Mouse (Mus musculus): Measurements from ENCODE around the gene 1700029I15Rik.

The 1700029I15Rik gene

DNA sequence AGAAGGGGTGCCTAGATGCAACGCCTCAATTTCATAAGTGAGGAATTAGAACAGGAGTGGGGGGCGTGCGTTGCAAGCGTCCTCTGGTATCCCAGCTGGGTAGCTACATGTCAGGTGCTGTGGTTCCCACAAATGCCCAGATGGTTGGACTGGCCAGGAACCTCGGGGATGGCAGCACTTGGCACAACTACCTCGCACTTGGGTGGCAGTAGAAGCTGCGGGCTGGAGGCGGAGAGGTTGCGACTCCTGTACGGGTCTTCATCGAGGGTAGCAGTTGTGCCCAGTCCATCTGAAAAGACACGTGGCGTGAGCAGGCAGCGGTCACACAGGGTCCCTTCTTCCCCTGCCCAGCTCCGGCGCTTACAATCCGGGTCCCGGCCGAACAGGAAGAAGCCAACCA, 12.0 kb upstream of the 1700029I15Rik start:
- no peak for TF ChIP-seq GATA4 (IDR thresholded peaks at IDR 0.05; ENCODE audit: insufficient replicate concordance, low read length)

DNA sequence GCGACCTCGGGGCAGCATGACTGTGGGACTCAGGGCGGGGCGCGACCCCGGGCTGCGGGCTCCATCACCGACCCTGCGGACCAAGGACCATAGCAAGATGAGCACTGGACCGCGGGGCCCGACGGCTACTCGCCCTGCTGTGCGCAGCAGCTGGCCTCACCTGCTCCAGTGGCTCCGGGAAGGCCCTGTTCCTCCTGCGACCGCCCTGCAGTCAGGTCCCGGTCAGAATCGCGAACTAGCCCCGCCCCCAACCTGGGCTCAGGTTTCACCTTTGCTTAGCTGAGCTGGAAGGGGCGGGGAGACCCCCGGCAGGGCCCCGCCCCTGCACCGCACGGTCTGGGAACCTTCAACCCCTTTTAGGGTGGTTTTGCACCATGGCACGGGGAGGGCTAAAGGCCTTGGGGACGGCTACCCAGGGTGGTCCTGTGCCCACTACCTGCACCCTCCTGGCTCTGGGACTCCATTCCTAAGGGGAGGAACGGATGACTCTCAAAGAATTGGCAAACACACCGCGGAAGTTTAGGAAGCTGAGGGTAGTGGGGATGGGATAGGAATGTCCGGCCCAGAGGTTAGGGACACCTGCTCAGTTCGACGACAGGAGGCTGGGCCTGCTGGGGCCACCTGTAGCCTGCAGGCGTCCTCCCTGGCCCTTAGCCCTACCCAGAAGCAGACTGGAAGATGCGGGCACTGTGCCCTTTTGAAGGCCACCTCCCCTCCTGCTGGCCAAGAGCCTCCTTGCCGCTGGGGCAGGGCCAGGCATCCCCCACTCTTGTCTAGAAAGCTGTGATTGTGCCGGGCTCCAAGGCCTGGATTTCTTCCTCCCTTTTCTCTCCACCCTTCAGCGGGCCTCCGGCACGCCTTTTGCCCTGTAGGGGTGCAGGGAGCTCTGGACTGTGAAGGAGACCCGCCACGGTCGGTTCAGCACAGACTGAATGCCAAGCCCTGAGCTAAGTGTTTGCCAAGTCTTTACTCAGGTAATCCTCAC, 11.2 kb upstream of the 1700029I15Rik start:
- TF ChIP-seq GATA4 (IDR thresholded peaks at IDR 0.05; ENCODE audit: insufficient replicate concordance, low read length): no peak

DNA sequence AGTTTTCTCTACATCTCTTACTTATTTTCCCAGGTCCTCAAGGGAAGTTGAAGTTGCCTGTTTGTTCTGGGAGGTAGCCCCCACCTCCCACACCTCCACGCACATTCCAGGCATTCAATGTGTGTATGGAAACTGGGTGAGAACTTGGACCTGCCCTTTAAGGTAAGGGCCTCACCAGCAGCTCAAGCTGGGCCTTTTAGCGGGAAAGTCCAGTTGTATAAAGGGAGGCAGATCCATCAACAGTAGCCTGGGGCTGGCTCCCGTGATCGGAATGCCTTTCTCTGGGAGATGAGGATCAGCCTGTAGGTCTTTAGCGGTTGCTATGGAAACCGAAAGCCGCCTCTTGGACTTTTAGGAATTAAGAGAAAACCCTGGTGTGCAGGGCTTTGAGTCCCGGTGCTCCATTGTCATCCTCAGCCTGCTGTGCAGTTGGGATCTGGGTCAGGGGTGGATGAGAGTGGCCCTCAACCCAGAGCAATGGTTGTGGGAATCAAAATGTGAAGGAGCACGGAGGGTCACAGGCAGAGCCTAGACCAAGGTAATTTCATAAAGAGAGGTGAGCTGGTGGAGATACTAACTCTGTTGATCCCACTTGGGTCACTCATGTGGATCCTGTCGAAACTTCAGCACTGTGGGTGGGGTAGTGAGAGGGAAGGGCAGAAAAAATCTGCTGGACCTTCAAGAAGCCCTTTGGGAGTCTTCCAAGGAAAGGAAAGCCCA, 10.2 kb upstream of the 1700029I15Rik start:
- TF ChIP-seq GATA4 (IDR thresholded peaks at IDR 0.05; ENCODE audit: insufficient replicate concordance, low read length): no peak

DNA sequence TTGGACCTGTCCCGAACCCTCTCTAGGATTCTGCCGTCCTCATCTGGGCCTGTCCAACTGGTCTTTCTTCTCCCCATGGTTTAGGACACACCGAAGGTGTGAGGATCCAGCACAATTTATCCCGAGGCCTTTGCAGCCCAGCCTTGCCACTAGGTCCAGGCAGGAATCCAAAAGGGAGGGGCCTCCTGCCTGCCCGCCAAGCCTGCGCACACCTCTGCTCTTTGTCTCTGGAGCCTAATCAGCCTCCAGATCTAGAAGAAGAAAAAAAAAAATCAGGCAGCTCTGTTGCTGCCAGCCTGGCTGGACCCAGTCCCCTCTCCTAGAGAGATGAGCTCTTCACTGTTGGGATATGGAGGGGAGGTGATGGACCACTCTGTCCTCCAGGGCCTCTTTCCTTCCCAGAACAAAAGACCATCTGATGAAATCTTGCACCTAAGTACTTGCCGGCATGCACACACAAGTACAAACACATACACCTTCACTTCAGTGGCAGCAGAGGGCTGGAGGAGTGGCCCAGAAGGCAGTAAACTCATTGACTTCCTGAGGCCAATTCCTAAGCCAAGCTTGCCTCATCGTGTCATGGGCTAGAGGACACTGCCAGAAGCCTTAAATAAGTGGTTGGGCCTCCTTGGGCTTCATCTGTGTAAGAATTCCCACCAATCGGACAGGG, 9.4 kb upstream of the 1700029I15Rik start:
- peak; percentile 47; the same call in 1 of the 2 replicates for TF ChIP-seq GATA4 (IDR thresholded peaks at IDR 0.05; ENCODE audit: insufficient replicate concordance, low read length)

DNA sequence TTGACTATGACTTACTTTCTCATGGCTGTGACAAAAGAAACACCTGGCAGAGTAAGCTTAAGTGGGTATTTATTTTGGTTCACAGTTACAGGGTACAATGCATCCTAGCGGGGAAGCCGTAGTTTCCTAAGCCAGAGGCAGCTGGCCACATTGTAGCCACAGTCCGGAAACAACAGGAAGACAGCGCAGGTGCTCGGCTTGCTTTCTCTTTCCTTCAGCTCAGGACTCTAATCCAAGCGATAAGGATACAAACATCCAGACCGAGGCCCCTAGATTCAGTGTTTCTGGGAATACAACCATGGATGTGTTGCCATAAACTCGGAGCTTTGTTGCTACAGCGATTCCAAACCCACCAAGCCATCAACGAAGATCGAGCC, 8.9 kb upstream of the 1700029I15Rik start:
- no peak for TF ChIP-seq GATA4 (IDR thresholded peaks at IDR 0.05; ENCODE audit: insufficient replicate concordance, low read length)

DNA sequence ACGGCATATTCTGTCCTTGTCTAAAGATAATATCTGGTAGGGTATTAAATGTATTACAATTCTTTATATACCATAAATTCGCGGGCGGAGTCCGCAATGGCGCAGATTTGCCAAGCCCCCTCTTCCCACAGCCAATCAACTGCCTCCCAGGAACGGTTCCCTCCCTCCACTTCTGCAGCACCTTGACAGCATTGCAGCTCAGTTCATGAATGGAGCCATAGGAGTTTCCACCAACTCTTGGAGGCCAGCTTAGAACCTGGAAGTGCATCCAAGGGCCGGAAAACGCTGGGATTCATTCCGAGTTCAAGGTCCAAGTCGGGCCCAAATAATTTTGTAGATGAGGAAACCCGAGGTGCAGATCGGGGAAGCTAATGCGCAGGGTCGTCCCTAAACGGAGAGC, 7.8 kb upstream of the 1700029I15Rik start, which contains the start of the genes Pex16 and Large2:
Gene Pex16 (plus strand): TSS at position 163 of the 400 bp plus-strand sequence.
Gene Large2 (minus strand): TSS at position 356 of the 400 bp plus-strand sequence.
- no peak for TF ChIP-seq GATA4 (IDR thresholded peaks at IDR 0.05; ENCODE audit: insufficient replicate concordance, low read length)

DNA sequence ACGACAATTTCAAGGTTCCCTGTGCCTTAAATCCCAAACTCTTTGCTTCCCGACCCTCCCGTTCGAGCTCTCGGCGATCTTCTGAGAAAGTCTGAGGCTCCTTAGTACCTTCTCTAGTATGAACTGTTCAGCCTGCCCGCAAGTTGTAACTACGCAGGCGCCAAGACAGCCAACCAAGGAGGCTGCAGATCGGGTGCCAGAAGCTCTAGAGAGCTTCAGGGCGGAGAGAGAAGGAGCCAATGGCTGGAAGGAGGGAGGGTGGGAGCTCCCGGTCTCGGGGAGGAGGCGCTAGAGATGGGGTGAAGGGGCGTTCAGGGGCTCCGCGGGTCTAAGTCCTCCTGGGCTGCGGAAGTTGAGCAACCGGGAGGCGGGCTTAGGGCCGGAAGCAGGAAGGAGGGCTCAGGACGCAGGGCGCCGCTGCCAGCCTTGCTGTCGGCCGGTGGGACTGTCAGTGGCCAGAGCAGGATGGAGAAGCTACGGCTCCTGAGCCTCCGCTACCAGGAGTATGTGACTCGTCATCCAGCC, 7.2 kb upstream of the 1700029I15Rik start:
- TF ChIP-seq GATA4 (IDR thresholded peaks at IDR 0.05; ENCODE audit: insufficient replicate concordance, low read length): peak; percentile 34; the same call in 1 of the 2 replicates

DNA sequence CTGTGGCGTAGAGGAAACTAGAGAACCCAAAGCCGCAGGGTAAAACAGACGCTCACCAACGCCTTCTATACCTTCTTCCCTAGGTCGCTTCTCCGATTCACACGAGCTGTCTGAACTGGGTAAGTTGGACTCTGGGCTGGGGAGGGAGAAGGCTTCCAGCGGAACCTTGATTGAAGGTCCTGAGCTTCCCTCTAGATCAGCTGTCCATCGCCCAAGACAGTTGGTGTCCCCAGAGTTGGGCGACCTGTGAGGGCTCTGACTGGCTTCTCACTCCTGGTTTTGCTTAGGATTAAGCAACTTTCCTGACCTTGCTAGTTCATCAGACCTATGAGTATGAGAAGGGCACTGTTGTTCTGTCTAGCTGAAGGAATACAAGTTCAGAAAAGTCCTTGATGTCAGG, 6.5 kb upstream of the 1700029I15Rik start:
- TF ChIP-seq GATA4 (IDR thresholded peaks at IDR 0.05; ENCODE audit: insufficient replicate concordance, low read length): no peak

DNA sequence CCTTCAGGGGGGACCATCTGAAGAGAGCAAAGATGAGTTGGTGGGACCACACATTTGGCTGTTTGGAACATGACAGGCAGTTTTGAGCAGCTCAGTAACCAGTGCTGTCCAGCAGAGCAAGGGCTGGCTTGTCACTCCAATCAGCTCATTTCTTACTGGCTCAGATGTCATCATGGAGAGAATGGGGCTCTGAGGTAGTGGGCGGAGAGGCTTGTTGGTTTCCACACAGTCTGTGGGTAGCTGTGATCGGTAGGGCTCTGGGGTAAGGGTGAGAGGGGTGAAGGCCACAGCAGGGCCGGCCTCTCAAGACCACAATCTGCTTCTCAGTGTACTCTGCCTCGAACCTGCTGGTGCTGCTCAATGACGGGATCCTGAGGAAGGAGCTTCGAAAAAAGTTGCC, 6.0 kb upstream of the 1700029I15Rik start:
- TF ChIP-seq GATA4 (IDR thresholded peaks at IDR 0.05; ENCODE audit: insufficient replicate concordance, low read length): no peak

DNA sequence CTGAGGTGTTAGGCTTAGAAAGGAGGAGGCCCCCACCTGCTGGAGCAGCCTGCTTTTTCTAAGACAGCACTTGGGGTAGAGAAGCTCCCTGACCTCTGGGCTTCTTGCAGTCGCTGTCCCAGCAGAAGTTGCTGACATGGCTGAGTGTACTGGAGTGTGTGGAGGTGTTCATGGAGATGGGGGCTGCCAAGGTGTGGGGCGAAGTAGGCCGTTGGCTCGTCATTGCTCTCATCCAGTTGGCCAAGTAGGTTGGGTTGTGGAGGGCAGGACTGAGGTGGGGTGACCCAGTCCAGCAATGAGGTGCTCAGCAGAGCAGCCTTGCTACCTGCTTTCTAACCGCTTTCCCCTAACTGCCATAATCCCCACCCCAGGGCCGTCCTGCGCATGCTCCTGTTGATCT, 5.0 kb upstream of the 1700029I15Rik start:
- no peak for TF ChIP-seq GATA4 (IDR thresholded peaks at IDR 0.05; ENCODE audit: insufficient replicate concordance, low read length)

DNA sequence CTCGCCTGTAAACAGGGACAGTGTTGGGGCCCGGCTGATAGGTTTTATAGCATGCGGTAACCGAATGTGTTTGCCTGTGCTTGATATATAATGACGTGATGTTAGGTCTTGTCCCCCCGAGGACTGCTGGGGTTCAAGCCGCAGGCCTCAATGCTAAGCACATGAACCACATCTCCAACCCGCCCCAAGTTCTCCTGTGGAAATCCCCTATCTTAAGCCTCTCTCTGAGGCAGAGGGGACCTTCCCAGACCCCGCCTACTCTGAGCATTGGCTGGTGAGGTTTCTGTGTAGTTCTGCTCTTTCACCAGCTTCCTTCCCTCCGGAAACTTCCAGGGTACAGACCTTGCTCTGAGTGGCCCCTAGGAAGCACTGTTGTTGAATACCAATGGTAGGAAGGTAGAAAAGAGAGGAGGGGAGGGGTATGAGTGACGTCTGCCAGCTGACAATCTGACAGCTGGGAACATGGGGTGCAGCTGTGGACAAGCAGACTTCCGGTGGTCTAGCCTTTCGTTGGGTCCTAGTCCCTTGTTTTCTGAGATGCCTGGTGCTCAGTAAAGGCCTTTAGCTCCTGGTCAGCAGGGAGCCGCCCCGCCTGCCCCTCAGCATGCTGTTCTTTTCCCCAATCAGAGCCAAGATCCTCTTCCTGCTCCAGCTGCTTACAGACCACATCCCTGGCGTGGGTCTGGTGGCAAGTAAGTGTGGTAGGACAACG, 2.4 kb upstream of the 1700029I15Rik start:
- TF ChIP-seq GATA4 (IDR thresholded peaks at IDR 0.05; ENCODE audit: insufficient replicate concordance, low read length): no peak

DNA sequence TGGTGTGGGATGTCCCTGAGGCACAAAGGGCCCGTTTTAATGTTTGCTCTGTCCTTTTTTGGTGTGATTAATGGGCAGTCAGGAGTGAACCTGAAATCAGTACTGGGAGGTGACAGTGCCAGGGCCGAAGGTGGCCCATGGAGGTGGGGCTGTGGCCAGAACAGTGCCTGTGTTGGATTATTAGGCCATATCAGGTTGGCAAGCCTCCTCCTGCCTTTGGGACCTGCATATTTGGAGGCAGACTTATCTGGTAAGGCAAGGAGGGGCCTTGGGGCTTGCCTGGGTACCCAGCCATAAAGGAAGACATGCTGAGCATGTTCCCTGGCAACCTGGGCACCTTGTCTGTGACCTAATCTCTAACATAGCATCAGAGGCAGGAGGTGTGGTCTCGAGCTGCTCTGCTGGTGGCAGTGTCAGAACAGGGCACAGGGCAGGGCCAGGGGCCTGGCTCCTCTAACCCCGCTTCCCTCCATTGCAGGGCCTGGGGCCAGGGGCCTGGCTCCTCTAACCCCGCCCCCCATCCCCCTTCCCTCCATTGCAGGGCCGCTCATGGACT, 1.8 kb upstream of the 1700029I15Rik start:
- no peak for TF ChIP-seq GATA4 (IDR thresholded peaks at IDR 0.05; ENCODE audit: insufficient replicate concordance, low read length)

DNA sequence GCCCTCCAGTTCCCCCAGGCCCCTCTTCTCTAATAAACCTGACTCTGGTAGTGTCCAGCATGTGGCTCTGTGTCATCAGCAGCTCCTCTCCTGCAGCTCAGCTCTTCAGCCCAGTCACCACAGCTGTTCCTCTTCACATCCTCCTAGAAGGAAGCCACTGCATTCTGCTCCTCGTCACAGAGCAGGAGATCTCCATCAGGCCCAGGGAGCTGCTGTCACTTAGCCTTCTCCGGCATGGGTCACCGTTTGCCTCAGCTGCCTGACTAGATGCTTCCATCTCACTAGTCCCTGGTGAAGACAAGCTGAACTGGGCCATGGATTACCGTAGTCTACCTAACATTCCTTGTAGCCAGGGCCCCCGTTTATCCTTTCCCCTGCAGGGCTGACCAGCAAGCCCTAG, 1.2 kb upstream of the 1700029I15Rik start:
- no peak for TF ChIP-seq GATA4 (IDR thresholded peaks at IDR 0.05; ENCODE audit: insufficient replicate concordance, low read length)

DNA sequence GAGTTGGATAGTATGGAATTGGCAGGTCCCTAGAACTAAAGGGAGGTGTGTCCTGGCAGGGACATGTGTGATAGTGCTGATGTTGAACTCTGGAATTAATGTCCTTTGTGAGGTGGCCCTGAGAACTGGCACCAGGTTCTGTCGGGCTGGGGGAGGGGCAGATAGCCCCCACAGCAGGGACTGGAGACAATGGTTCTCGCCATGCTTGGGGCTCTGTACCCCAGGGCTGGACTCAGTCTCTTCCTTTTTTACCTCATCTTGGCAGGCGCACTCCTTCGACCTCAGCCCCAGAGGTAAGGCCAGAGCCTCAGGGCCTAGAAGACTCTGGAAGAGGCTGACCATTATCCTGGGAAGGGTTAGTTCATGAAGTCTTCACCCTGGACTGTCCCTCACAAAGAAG, 421 bp downstream of the 1700029I15Rik start:
- TF ChIP-seq GATA4 (IDR thresholded peaks at IDR 0.05; ENCODE audit: insufficient replicate concordance, low read length): no peak

All from liver, adult (tissue).